Mouse (Mus musculus) limb, embryonic 14.5 days (tissue): ENCODE results near the gene Plcd3. TPM values are rescaled to one million over a fixed set of nuclear protein-coding genes. Genes with fewer than 3 reads are reported as not detected.

Experiments used
- ATAC-seq: fragments of 200-750 bp; cut with Nextera tagmentation; 2 replicates; pipeline ENCODE4 v1.8.0; 2017; ENCODE audit warnings: low read depth, moderate number of reproducible peaks, moderate TSS enrichment; ENCODE audit not compliant: low FRiP score
- DNase-seq: peaks from one replicate; pipeline ENCODE4 v3.0.0-alpha.2; 2015; ENCODE audit warnings: low spot score
- H3K27ac ChIP-seq: fragments of 300-500 bp; sonication (generic); replicated peaks from 2 replicates; pipeline ENCODE4 v1.5.1; 2014; ENCODE audit warnings: low read depth, mild to moderate bottlenecking, low read length, moderate library complexity, mixed read lengths
- H3K27me3 ChIP-seq: fragments of 300-500 bp; sonication (generic); 2 replicates; pipeline ENCODE4 v1.6.1; 2014; ENCODE audit warnings: low read length, mixed read lengths; ENCODE audit not compliant: control insufficient read depth, insufficient read depth
- H3K36me3 ChIP-seq: fragments of 300-500 bp; sonication (generic); 2 replicates; pipeline ENCODE4 v1.6.1; 2014; ENCODE audit warnings: mild to moderate bottlenecking, low read length, moderate library complexity, mixed read lengths; ENCODE audit not compliant: control insufficient read depth, insufficient read depth
- H3K4me1 ChIP-seq: fragments of 300-500 bp; sonication (generic); 2 replicates; pipeline ENCODE4 v1.6.1; 2014; ENCODE audit warnings: antibody characterized with exemption, low read length, mixed read lengths; ENCODE audit not compliant: control insufficient read depth, insufficient read depth
- H3K4me2 ChIP-seq: fragments of 300-500 bp; sonication (generic); replicated peaks from 2 replicates; pipeline ENCODE4 v1.6.1; 2014; ENCODE audit warnings: low read depth, mild to moderate bottlenecking, low read length, moderate library complexity; ENCODE audit not compliant: severe bottlenecking
- H3K4me3 ChIP-seq: fragments of 300-500 bp; sonication (generic); replicated peaks from 2 replicates; pipeline ENCODE4 v1.5.1; 2014; ENCODE audit warnings: low read length
- H3K9ac ChIP-seq: fragments of 300-500 bp; sonication (generic); 2 replicates; pipeline ENCODE4 v1.6.1; 2014; ENCODE audit warnings: mild to moderate bottlenecking, low read depth, low read length, moderate library complexity; ENCODE audit not compliant: severe bottlenecking
- H3K9me3 ChIP-seq: fragments of 300-500 bp; sonication (generic); 2 replicates; pipeline ENCODE4 v1.6.1; 2016; ENCODE audit warnings: low read length; ENCODE audit not compliant: control insufficient read depth
- POLR2A ChIP-seq: fragments of 200-500 bp; IDR thresholded peaks from 2 replicates; pipeline ENCODE4 v1.8.0; 2012; ENCODE audit warnings: inconsistent platforms, mild to moderate bottlenecking, moderate library complexity, borderline replicate concordance; ENCODE audit not compliant: insufficient read depth, insufficient read length; ENCODE audit errors: extremely low read depth
- WGBS: fragments of 180-500 bp; shearing (Covaris S2); extraction: QIAGEN DNeasy Blood & Tissue Kit; methylation state at CpG from one replicate; pipeline ENCODE4 v1.1.7; 2014; 5-methylcytosine and 5-hydroxymethylcytosine counted together
- polyA plus RNA-seq, 2 experiments: library from polyadenylated mRNA; depleted of rRNA in 1 of 2; stranded (reverse) in 1 of 2; unstranded in 1 of 2; fragments of >200 nt; fragmentation: Nextera tagmentation in 1 of 2; extraction: Ambion mirVana in 1 of 2; gene quantifications; 2 replicates each; pipeline versions ENCODE4 v1.2.1 to v1.2.3; 2012 to 2014

Plcd3 gene
- polyA plus RNA-seq, 2 experiments = 3.8 to 10.3 TPM

DNA sequence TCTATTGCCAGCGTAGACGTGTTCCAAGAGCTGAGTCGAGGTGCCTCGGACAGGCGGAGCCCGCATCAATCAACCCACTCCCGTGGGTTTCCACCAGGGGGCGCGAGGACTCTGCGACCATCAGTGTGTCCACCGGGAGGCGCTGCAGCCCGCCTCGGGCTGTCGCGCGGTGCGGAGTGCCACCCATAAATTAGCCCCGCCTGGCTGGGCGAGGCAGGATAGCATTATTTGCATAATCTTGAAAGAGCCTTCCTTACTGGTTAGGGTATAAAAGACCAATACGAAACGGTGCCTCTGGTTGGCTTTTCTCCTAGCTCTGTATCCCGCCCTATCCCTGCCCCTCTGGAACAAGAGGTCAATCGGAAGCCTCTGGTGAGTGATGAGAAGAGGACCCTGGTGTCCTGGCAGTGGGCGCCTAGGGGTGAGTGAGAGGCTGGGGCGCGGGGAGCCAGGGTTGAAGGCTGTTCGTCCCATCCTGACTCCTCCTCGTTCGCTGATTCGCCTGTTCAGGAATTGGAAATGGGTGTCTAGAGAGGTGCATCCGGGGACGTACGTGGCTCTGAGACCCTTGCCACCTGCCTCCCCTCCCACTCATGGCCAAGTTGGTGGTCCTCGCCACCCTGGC, 1.4 kb upstream of the Plcd3 start:
- Histone ChIP-seq H3K27ac (no peak overlapping the region), H3K36me3 (no peaks in the 10 kb centered on the region), H3K9ac (peak overlapping the region; percentile 22; the same call in 1 of the 2 replicates), H3K9me3 (no peaks in the 10 kb centered on the region), H3K4me3 (peak overlapping the region; percentile 58), H3K27me3 (peaks cover 9% of the 10 kb centered on the region; the same call in 1 of the 2 replicates), H3K4me1 (peaks cover 10% of the 10 kb centered on the region), H3K4me2 (peak overlapping the region; percentile 95)
- ATAC-seq (peak; percentile 88), DNase-seq (peak; percentile 92)
- TF ChIP-seq POLR2A = no peak
- 2% methylated on average over 35 of the region's 35 CpGs for WGBS

- H3K27me3 ChIP-seq = peaks cover 9% of the 10 kb centered on the region; the same call in 1 of the 2 replicates
- H3K4me3 ChIP-seq = peak overlapping the region; percentile 58
- ATAC-seq = no peak; the same call in 1 of the 2 replicates
- no peak overlapping the region for H3K27ac ChIP-seq
- DNase-seq = peak; percentile 62
- peak overlapping the region; percentile 95 for H3K4me2 ChIP-seq
- WGBS = 5% methylated on average over 30 of the region's 30 CpGs
- peak overlapping the region; percentile 56 for H3K9ac ChIP-seq
- H3K9me3 ChIP-seq = no peaks in the 10 kb centered on the region
- H3K36me3 ChIP-seq = no peaks in the 10 kb centered on the region
- peaks cover 15% of the 10 kb centered on the region for H3K4me1 ChIP-seq
- TF ChIP-seq POLR2A = no peak
These were observed 526 bp upstream of the Plcd3 start for GRCm38 (mm10) chr11:103101866-103102501.

GRCm38 (mm10) chr11:103100361-103100760, 1.1 kb downstream of the Plcd3 start:
- DNase-seq (no peak), ATAC-seq (no peak)
- Histone ChIP-seq H3K9me3 (no peaks in the 10 kb centered on the region), H3K36me3 (no peaks in the 10 kb centered on the region), H3K4me2 (no peak overlapping the region; the same call in 1 of the 2 replicates), H3K27me3 (peaks cover 9% of the 10 kb centered on the region; the same call in 1 of the 2 replicates), H3K4me3 (no peak overlapping the region), H3K9ac (no peak overlapping the region), H3K4me1 (peaks cover 20% of the 10 kb centered on the region), H3K27ac (no peak overlapping the region)
- WGBS = 70% methylated on average over 8 of the region's 8 CpGs
- no peak for TF ChIP-seq POLR2A

DNA sequence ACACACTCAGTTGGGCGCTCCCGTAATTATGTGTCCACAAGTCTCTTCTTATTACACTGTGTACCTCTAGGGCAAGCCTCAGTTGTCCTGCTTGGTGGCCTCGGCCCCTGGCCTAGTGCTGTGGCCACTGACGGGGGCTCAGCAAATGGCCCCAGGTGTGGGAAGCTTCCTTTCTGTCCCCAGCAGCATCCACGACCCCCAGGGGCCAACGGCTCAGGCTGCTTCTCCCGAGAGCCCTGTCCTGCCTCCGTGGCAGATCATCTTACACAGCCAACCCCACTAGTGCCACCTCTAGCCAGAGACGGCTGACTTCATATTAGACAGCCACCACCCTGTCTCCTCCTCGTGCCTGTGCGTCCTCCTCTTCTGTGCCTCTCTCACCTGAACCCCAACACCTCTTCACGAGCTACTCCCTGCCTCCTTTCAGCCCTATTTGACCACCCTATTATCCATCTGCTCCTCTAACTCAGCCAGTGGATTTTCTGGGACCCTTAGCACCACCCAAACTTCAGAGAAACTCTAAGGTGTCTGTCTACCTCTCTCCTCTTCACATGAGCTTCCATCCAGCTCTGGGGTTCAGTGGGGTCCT, 2.0 kb downstream of the Plcd3 start:
- Histone ChIP-seq H3K27me3 (peaks cover 9% of the 10 kb centered on the region; the same call in 1 of the 2 replicates), H3K4me1 (peaks cover 20% of the 10 kb centered on the region), H3K4me2 (no peak overlapping the region), H3K36me3 (no peaks in the 10 kb centered on the region), H3K9ac (no peak overlapping the region), H3K27ac (no peak overlapping the region), H3K4me3 (no peak overlapping the region), H3K9me3 (no peaks in the 10 kb centered on the region)
- TF ChIP-seq POLR2A = no peak
- WGBS = 57% methylated on average over 12 of the region's 12 CpGs
- no peak for ATAC-seq
- no peak for DNase-seq

- H3K9me3 ChIP-seq = no peaks in the 10 kb centered on the region
- ATAC-seq (no peak), DNase-seq (no peak)
- H3K36me3 ChIP-seq = no peaks in the 10 kb centered on the region
- WGBS = 78% methylated on average over 11 of the region's 11 CpGs
- no peak overlapping the region for H3K4me3 ChIP-seq
- peaks cover 9% of the 10 kb centered on the region; the same call in 1 of the 2 replicates for H3K27me3 ChIP-seq
- peaks cover 20% of the 10 kb centered on the region for H3K4me1 ChIP-seq
- no peak overlapping the region for H3K9ac ChIP-seq
- no peak overlapping the region for H3K27ac ChIP-seq
- no peak overlapping the region for H3K4me2 ChIP-seq
- no peak for TF ChIP-seq POLR2A
These were observed 2.8 kb downstream of the Plcd3 start for GRCm38 (mm10) chr11:103098531-103099190.
